Mouse (Mus musculus) layer of hippocampus, adult 6 months (tissue): ENCODE results near the gene Tspan18. TPM values are rescaled to one million over a fixed set of nuclear protein-coding genes. Genes with fewer than 3 reads are reported as not detected.

Experiments
- long read RNA-seq, 2 experiments: library from polyadenylated mRNA; unstranded; transcript quantifications; one replicate each; pipeline ENCODE4 v2.0.0; 2019 to 2020
- polyA plus RNA-seq: library from polyadenylated mRNA; unstranded; fragments of <200 nt; fragmentation: Nextera tagmentation; gene quantifications from 2 replicates; pipeline ENCODE4 v1.2.3, GENCODE M21; 2021

The Tspan18 gene
- polyA plus RNA-seq: 17.1 and 19.9 TPM in 2 replicates
- long read RNA-seq, experiment 1, partial matches to known transcripts: 0 of 12 reads
- long read RNA-seq, experiment 1, other reads (novel, unspliced or antisense): 6 of 12 reads
- long read RNA-seq, experiment 2, transcript Tspan18-202 (10 exons, 3,751 nt): major isoform, 22 of 27 reads
- long read RNA-seq, experiment 2, partial matches to known transcripts: 0 of 27 reads
- long read RNA-seq, experiment 2, other reads (novel, unspliced or antisense): 5 of 27 reads

DNA sequence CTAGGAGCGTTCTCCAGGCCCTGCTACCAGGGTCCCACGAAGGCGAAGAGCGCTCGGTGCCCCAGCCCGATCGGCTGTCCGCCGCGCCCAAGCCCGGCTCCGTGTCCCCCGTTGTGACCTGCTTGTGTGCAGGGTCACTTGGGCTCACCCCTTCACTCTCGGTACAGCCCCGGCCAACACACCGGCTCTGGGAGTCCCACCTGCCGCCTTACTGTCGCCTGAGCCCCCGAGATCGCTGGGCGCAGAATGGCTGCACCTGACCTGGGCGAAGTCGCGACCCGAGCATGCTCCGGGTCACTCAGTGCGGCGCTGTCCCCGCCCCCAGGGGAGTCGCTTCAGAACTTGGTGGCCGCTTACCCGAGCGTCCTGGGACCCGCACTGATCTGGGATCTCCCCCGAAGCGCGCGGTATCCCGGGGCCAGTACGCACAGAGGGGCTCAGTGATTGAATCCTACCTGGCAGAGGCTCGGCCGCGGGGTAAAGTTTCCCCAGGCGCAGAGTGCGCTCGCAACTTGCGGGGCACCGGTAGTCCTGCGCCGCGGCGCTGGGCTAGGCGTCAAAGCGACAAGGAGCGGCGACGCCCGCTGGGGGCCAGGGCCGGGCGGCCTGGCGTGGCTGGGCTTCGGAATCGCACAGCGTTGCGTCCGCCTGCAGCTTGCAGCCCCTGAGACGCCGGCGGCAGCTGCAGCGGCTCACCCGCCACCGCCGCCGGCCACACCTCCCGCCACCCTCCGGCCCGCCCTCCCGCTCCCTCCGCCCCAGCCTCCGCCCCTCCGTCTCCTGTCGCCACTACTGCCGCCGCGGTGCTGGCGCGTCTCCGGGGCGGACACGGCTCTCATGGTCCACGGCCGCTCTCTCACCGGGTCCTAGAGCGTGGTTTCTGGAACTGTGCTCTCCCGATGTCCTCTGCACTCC lies at the start of gene Tspan18:
Gene Tspan18, minus strand, starts transcription at position 689 of the 915 bp plus-strand sequence.

DNA sequence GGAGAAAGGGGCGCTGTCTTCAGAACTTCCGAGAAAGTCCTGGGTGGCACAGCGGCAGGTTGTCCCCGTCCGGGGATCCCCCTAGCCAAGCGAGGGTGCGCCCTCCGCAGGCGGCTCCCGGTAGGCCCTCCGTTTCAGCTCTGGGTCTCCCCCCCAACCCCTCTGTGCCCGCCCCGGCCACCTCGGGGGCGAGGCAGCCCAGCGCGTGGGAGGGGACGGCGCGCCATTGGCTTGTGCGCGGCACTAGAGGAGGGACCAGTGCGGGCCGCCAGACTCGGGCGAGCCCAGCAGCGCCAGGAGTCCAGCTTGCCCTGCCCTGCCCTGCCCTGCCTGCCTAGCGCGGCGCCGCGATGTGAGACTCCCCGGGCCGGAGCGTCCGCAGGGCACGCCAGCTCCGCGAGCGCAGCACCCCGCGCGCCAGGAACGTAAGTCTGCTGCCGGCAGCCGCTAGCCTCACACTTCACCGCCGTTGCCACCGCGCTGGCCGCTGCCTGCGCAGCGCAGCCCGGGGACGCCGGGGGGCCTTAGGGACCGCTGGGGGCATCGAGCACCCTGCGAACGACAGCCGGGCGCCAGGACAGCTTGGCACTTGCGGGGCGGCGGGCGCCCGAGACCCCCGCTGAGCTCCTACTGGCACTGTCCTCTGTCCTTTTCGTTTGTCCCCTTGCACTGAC lies 146.8 kb downstream of the Tspan18 start, which contains the start of gene Trp53i11:
Gene Trp53i11, plus strand, starts transcription at position 226 of the 674 bp plus-strand sequence.

Other genes with a start within 250 kb of the Tspan18 start
- gene Trp53i11, start 147.0 kb downstream of the Tspan18 start, polyA plus RNA-seq: 27.8 and 32.3 TPM in 2 replicates
- 32.4 and 46.6 TPM in 2 replicates for gene Cd82, start 128.6 kb upstream of the Tspan18 start, polyA plus RNA-seq
- not detected in 2 replicates for gene Gm10803, start 226.1 kb upstream of the Tspan18 start, polyA plus RNA-seq